Mouse (Mus musculus): ENCODE measurements at regions not wholly inside any gene's neighbourhood (a gene's known extent, or its start where the extent isn't known, plus 50 kb on each side); places are given as distances from the start of the nearest gene placed in this dataset.

GRCm38 (mm10) chr2:179163116-179163515 lies 279.1 kb upstream of the Cdh4 start:
- H3K9me3 ChIP-seq (replicated peaks; ENCODE audit: low read length), result peaks cover 85% of the 10 kb centered on the region
- dilution Hi-C loops (cut with MboI; ENCODE audit: extremely low pct_ligation_motif_present, extremely low pct_unique_long_range_greater_than_20kb, low sequenced_read_pairs), result no loop called here

GRCm38 (mm10) chr2:179170157-179170556 lies 272.1 kb upstream of the Cdh4 start:
- H3K27ac ChIP-seq (ENCODE audit: insufficient read depth, low read depth), result no peak overlapping the region
- no peaks in the 10 kb centered on the region for H3K36me3 ChIP-seq (replicated peaks in 1 of 2; ENCODE audit: control insufficient read depth in 1 of 2, insufficient read depth in 1 of 2, low read length in 1 of 2)
- no peaks in the 10 kb centered on the region for H3K79me2 ChIP-seq (replicated peaks; ENCODE audit: control insufficient read depth, extremely low read depth, insufficient read depth, poor library complexity, severe bottlenecking)
- no peak for TF ChIP-seq TBP (conservative IDR thresholded peaks at IDR 0.05; ENCODE audit: low read depth, low read length)
- no peak for TF ChIP-seq UBTF (IDR thresholded peaks at IDR 0.05; ENCODE audit: low read depth, low read length)
- no peak for TF ChIP-seq TCF12 (IDR thresholded peaks at IDR 0.05; ENCODE audit: low read depth, low read length)
- TF ChIP-seq MAFK (IDR thresholded peaks at IDR 0.05; ENCODE audit: insufficient replicate concordance, low read length), result no peak
- TF ChIP-seq MAX (IDR thresholded peaks at IDR 0.05; ENCODE audit: low read length), result no peak
- no peak for TF ChIP-seq ELF1 (IDR thresholded peaks at IDR 0.05; ENCODE audit: low read depth, low read length)
- TF ChIP-seq NELFE (IDR thresholded peaks at IDR 0.05; ENCODE audit: low read depth, low read length), result no peak
- TF ChIP-seq MAZ (IDR thresholded peaks at IDR 0.05; ENCODE audit: low read depth, low read length), result no peak
- TF ChIP-seq MYC (IDR thresholded peaks at IDR 0.05; ENCODE audit: low read depth, low read length), result no peak
- TF ChIP-seq IRF4 (IDR thresholded peaks at IDR 0.05; ENCODE audit: low read depth, low read length), result no peak
- TF ChIP-seq EP300 (IDR thresholded peaks at IDR 0.05; ENCODE audit: low read length), result no peak
- no peak for TF ChIP-seq KAT2A (IDR thresholded peaks at IDR 0.05; ENCODE audit: insufficient replicate concordance, low read length)
- no peak overlapping the region for H3K9ac ChIP-seq (ENCODE audit: insufficient read depth, low read depth)
- H3K4me2 ChIP-seq (ENCODE audit: insufficient read depth, low read depth, poor library complexity, severe bottlenecking), result no peak overlapping the region
- dilution Hi-C loops (cut with MboI; ENCODE audit: extremely low pct_ligation_motif_present, extremely low pct_unique_long_range_greater_than_20kb, low sequenced_read_pairs) (no loop called here), in situ Hi-C loops (cut with MboI; ENCODE audit: low pct_ligation_motif_present, low pct_unique_long_range_greater_than_20kb, low sequenced_read_pairs) (no loop called here)
- H3K4me3 ChIP-seq (replicated peaks in 1 of 3; ENCODE audit: low read depth in 2 of 3, low read length in 2 of 3, poor library complexity in 1 of 3), result no peak overlapping the region
- H3K27me3 ChIP-seq (replicated peaks), result no peaks in the 10 kb centered on the region
- no peak for DNase-seq (ENCODE audit: extremely low read depth)
- H3K4me1 ChIP-seq (ENCODE audit: control insufficient read depth in 1 of 2, insufficient read depth in 2 of 2), result no peaks in the 10 kb centered on the region
- H3K9me3 ChIP-seq (replicated peaks; ENCODE audit: low read length), result peaks cover 63% of the 10 kb centered on the region

More at GRCm38 (mm10) chr2:179163116-179163515, 279.1 kb upstream of the Cdh4 start:
- TF ChIP-seq POLR2AphosphoS2 (IDR thresholded peaks at IDR 0.05; ENCODE audit: low read depth, low read length) (no peak), ZC3H11A (IDR thresholded peaks at IDR 0.05; ENCODE audit: low read depth, low read length) (no peak), MYC (IDR thresholded peaks at IDR 0.05; ENCODE audit: low read depth, low read length) (no peak), USF1 (IDR thresholded peaks at IDR 0.05; ENCODE audit: low read depth, low read length) (no peak), ZNF384 (IDR thresholded peaks at IDR 0.05; ENCODE audit: low read depth, low read length) (no peak), UBTF (IDR thresholded peaks at IDR 0.05; ENCODE audit: low read depth, low read length) (no peak), CHD2 (IDR thresholded peaks at IDR 0.05; ENCODE audit: low read length) (no peak), IRF4 (IDR thresholded peaks at IDR 0.05; ENCODE audit: low read depth, low read length) (no peak), TCF12 (IDR thresholded peaks at IDR 0.05; ENCODE audit: low read depth, low read length) (no peak), EP300 (IDR thresholded peaks at IDR 0.05; ENCODE audit: low read length) (no peak)
- Histone ChIP-seq H3K27me3 (replicated peaks) (no peaks in the 10 kb centered on the region), H3K4me1 (ENCODE audit: control insufficient read depth in 1 of 2, insufficient read depth in 2 of 2) (no peaks in the 10 kb centered on the region), H3K27ac (ENCODE audit: insufficient read depth, low read depth) (no peak overlapping the region), H3K36me3 (replicated peaks in 1 of 2; ENCODE audit: control insufficient read depth in 1 of 2, insufficient read depth in 1 of 2, low read length in 1 of 2) (no peaks in the 10 kb centered on the region), H3K4me3 (replicated peaks in 1 of 3; ENCODE audit: low read depth in 2 of 3, low read length in 2 of 3, poor library complexity in 1 of 3) (no peak overlapping the region), H3K9ac (ENCODE audit: insufficient read depth, low read depth) (no peak overlapping the region), H3K4me2 (ENCODE audit: insufficient read depth, low read depth, poor library complexity, severe bottlenecking) (no peak overlapping the region), H3K79me2 (replicated peaks; ENCODE audit: control insufficient read depth, extremely low read depth, insufficient read depth, poor library complexity, severe bottlenecking) (no peaks in the 10 kb centered on the region)
- in situ Hi-C loops (cut with MboI; ENCODE audit: low pct_ligation_motif_present, low pct_unique_long_range_greater_than_20kb, low sequenced_read_pairs), result no loop called here
- no peak for DNase-seq (ENCODE audit: extremely low read depth)
